Mouse (Mus musculus): ENCODE measurements around the gene Ppp4r1. TPM values are rescaled to one million over a fixed set of nuclear protein-coding genes. Genes with fewer than 3 reads are reported as not detected.

The Ppp4r1 gene
- total RNA-seq, 2 experiments from 2014 or later: 9.4 to 16.1 TPM

DNA sequence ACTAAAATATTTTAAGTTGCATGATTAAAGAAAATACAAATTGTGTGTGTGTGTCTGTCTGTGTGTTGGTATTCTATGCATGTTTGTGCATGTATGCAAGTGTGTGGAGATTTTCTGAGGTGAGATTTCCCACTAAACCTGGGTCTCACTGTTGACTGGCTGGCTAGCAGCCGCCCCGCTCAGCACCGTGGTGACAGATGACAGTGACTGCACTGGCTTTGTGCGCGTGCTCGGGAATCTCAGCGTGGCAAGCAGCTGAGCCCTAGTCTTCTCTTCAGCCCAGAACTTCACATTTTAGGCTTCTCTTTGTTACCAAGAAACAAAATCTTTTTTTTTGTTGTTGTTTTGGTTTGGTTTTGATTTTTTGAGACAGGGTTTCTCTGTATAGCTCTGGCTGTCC is 13.7 kb downstream of the Ppp4r1 start:
- ATAC-seq (replicated peaks; ENCODE audit: low FRiP score, poor library complexity, severe bottlenecking): no peak

GRCm38 (mm10) chr17:65798446-65798845 is 16.1 kb downstream of the Ppp4r1 start:
- ATAC-seq (replicated peaks; ENCODE audit: low FRiP score, poor library complexity, severe bottlenecking): no peak

GRCm38 (mm10) chr17:65799353-65799752 is 17.0 kb downstream of the Ppp4r1 start:
- ATAC-seq (replicated peaks; ENCODE audit: low FRiP score, poor library complexity, severe bottlenecking): no peak

DNA sequence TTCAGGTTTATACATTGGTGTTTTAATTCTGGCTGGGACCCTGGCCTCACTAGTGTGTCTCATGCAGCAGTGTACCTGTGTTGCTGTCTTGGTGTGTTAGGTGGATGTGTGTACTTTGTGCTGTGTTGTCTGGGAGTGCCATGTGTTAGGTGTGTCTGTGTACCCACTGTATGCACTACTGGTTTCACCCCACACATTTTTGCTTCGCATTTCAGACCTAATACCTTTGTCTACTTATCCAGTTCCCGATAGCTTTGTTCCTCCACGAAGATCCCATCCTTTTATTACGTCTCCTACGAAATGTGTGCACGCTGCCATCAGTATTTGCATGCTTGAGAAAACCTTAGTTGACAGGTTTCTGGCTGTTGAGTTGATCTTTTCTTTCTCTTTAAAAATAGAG is 18.1 kb downstream of the Ppp4r1 start:
- no peak for ATAC-seq (replicated peaks; ENCODE audit: low FRiP score, poor library complexity, severe bottlenecking)

- no peak for ATAC-seq (replicated peaks; ENCODE audit: low FRiP score, poor library complexity, severe bottlenecking)
These were observed 19.7 kb downstream of the Ppp4r1 start for GRCm38 (mm10) chr17:65802026-65802425.

DNA sequence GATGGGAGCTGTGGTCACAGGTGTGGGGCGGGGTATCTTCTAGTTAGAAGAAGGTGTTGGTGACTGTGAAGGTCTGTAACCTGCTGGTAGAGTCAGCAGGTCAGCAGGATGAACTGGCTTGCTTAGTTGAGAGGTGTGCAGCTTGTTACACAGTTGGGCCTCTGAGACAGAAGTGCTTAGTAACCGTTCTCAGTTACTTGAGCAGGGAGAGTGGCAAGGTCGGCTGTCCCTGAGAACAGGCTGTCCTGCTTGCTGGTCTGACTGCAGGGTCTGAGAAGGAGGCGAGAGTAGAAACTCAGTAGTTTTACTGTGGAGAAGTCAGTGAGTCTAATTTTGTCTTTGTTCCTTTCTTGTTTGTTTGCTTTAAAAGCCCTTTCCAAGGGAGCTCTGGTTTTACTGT is 23.6 kb downstream of the Ppp4r1 start:
- no peak for ATAC-seq (replicated peaks; ENCODE audit: low FRiP score, poor library complexity, severe bottlenecking)

DNA sequence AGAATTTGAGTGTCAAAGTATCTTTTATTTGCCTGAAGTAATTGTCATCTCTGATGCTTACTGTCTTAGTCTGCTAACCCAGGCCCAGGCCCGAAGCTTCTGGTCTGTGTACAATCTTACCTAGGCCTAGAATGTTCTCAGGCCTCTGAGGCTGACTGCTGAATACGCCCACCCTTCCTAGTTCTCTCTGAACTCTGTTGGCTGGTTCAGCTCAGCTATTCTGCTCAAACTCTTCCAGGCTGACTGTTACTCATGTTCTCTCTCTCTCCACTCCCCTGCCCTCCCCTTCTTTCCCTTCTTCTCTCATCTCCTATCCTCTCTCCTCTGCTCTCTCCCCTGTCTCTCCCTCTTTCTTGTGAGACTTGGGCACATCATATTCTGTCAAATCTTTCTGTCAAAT is 24.0 kb downstream of the Ppp4r1 start:
- no peak for ATAC-seq (replicated peaks; ENCODE audit: low FRiP score, poor library complexity, severe bottlenecking)

GRCm38 (mm10) chr17:65811032-65811431 is 28.7 kb downstream of the Ppp4r1 start:
- ATAC-seq (replicated peaks; ENCODE audit: low FRiP score, poor library complexity, severe bottlenecking): no peak

GRCm38 (mm10) chr17:65813763-65814162 is 31.4 kb downstream of the Ppp4r1 start:
- ATAC-seq (replicated peaks; ENCODE audit: low FRiP score, poor library complexity, severe bottlenecking): no peak

- ATAC-seq (replicated peaks; ENCODE audit: low FRiP score, poor library complexity, severe bottlenecking): no peak
These were observed 37.8 kb downstream of the Ppp4r1 start for GRCm38 (mm10) chr17:65820197-65820596.

GRCm38 (mm10) chr17:65822423-65822822 is 40.0 kb downstream of the Ppp4r1 start:
- ATAC-seq (replicated peaks; ENCODE audit: low FRiP score, poor library complexity, severe bottlenecking): no peak

DNA sequence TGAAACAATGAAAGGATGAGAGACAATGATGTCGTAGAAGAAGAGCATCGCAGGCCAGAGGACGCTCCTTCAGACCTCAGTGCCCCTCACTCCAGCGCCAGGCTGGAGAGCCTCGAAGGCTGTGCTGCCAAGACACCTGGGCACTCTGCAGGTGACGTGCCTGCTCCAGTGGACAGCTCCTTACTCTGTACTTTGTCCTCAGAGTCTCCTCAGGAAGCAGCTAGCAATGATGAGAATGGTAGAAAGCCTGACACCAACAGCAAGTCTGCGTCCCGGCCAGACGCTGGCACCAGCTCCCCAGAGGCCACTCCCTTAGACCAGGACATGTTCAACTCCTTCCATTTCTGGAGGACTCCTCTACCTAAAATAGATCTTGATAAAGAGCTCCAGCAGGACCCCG is 41.9 kb downstream of the Ppp4r1 start:
- no peak for ATAC-seq (replicated peaks; ENCODE audit: low FRiP score, poor library complexity, severe bottlenecking)

GRCm38 (mm10) chr17:65826257-65826656 is 43.9 kb downstream of the Ppp4r1 start:
- ATAC-seq (replicated peaks; ENCODE audit: low FRiP score, poor library complexity, severe bottlenecking): 0 out of 2 replicates have a peak, but pooled peaks have one; percentile 48

- no peak for ATAC-seq (replicated peaks; ENCODE audit: low FRiP score, poor library complexity, severe bottlenecking)
These were observed 44.9 kb downstream of the Ppp4r1 start for GRCm38 (mm10) chr17:65827119-65827840.

GRCm38 (mm10) chr17:65827904-65828303 is 45.5 kb downstream of the Ppp4r1 start:
- ATAC-seq (replicated peaks; ENCODE audit: low FRiP score, poor library complexity, severe bottlenecking): no peak

DNA sequence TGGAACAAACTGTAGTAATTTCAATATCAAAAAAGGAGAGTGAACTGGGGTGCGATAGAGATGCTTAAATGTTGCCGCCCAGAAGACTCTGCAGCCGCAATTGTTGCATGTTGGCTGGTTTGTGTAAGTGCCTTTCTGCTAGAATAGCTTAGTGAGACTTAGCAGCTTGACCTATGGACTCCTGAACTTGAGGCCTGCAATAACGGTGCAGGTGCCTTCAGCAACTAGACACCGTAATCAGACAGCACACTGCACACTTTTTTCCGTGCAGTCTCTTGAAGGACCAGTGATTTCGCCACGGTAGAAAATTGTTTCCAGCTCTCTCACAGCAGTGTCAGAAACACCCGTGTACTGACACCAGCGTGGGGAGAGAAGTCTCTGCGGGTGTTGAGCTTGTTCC is 46.6 kb downstream of the Ppp4r1 start:
- ATAC-seq (replicated peaks; ENCODE audit: low FRiP score, poor library complexity, severe bottlenecking): no peak

DNA sequence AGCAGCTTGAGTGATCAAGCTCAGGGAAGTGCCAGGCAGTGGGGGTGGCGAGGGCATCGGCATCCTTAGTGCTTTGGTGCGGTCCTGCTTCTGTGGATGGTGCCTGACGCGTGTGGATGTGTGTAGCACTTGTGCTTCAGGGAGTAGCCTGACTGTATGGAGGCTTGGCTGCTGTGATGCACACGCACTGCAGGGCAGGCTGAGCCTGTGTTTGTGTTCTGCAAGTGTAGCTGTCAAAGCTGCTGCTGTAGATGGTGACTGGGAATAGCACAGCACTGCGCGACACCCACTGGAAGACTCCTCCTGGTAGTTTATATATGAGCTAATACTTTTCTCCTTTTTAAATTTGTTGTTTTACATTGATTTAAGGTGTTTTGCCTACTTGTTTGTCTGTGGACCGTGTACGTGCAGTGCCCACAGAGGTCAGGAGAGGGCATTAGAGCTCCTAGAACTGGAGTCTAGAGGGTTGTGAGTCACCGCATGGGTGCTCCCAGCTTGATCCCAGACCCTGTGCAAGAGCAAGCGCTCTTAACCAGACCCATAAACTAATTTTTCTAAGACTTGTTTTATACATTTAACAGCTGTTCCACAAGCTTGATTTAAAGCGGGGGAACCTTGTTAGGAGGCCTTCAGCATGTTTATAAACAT is 48.0 kb downstream of the Ppp4r1 start:
- no peak for ATAC-seq (replicated peaks; ENCODE audit: low FRiP score, poor library complexity, severe bottlenecking)

DNA sequence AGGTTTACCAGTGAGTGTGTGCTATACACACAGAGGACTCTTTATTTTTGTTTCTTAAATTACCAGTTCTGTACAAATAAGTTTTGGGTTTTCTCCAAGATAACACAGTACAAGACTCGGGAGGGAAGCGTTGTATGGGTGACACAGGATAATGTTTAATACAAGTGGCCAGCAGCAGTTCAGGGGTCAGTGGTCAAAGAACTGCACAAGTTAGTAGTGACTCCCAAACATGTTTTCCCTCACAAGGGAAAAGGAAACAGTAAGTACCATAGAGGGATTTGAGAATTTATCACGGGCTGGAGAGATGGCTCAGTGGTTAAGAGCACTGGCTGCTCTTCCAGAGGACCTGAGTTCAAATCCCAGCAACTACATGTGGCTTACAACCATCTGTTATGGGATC is 51.5 kb downstream of the Ppp4r1 start:
- no peak for ATAC-seq (replicated peaks; ENCODE audit: low FRiP score, poor library complexity, severe bottlenecking)

- no peak for ATAC-seq (replicated peaks; ENCODE audit: low FRiP score, poor library complexity, severe bottlenecking)
These were observed 54.4 kb downstream of the Ppp4r1 start for GRCm38 (mm10) chr17:65836746-65837145.

- ATAC-seq (replicated peaks; ENCODE audit: low FRiP score, poor library complexity, severe bottlenecking): no peak
These were observed 57.3 kb downstream of the Ppp4r1 start for GRCm38 (mm10) chr17:65839541-65840256.

All from erythroblast, adult 5-6 weeks (primary cell).